Mouse (Mus musculus) CH12.LX (cell line): ENCODE measurements around the gene Csrnp1. TPM values are rescaled to one million over a fixed set of nuclear protein-coding genes. Genes with fewer than 3 reads are reported as not detected.

Experiments
- DNase-seq: peaks from one replicate; pipeline ENCODE4 v3.0.0-alpha.2; 2013; ENCODE audit errors: extremely low read depth
- H3K27ac ChIP-seq: 2 replicates; pipeline ENCODE4 v1.5.1; 2012; ENCODE audit warnings: low read depth, mild to moderate bottlenecking, control low read depth, moderate library complexity; ENCODE audit not compliant: insufficient read depth
- H3K27me3 ChIP-seq: replicated peaks from 2 replicates; pipeline ENCODE3; 2012; ENCODE audit warnings: inconsistent platforms
- H3K36me3 ChIP-seq, 2 experiments: replicated peaks in 1 of 2; 2 replicates each; pipeline versions ENCODE3 to v1.6.1; 2012; ENCODE audit warnings: inconsistent platforms in 1 of 2, low read length in 1 of 2, mild to moderate bottlenecking in 1 of 2, mixed read lengths in 1 of 2, moderate library complexity in 1 of 2; ENCODE audit not compliant: control insufficient read depth in 1 of 2, insufficient read depth in 1 of 2
- H3K4me1 ChIP-seq, 2 experiments: 2 replicates each; pipeline ENCODE4 v1.6.1; 2012; ENCODE audit warnings: inconsistent platforms in 1 of 2, moderate library complexity in 1 of 2; ENCODE audit not compliant: insufficient read depth in 2 of 2, control insufficient read depth in 1 of 2
- H3K4me2 ChIP-seq: 2 replicates; pipeline ENCODE4 v1.6.1; 2012; ENCODE audit warnings: low read depth, mild to moderate bottlenecking, control low read depth; ENCODE audit not compliant: poor library complexity, insufficient read depth, severe bottlenecking
- H3K4me3 ChIP-seq, 3 experiments: fragments of 150-350 bp in 1 of 3; sonication (generic) in 1 of 3; replicated peaks in 1 of 3; 2 replicates each; pipeline versions ENCODE3 to v1.5.1; 2011 to 2012; ENCODE audit warnings: low read depth in 2 of 3, low read length in 2 of 3, mild to moderate bottlenecking in 2 of 3, moderate library complexity in 2 of 3, control low read depth in 1 of 3, improper control_type of control experiment in 1 of 3, inconsistent platforms in 1 of 3, mixed read lengths in 1 of 3; ENCODE audit not compliant: poor library complexity in 1 of 3
- H3K79me2 ChIP-seq: replicated peaks from 2 replicates; pipeline ENCODE4 v1.6.1; 2012; ENCODE audit warnings: mild to moderate bottlenecking, moderate library complexity; ENCODE audit not compliant: control insufficient read depth, poor library complexity, insufficient read depth, severe bottlenecking; ENCODE audit errors: extremely low read depth
- H3K9ac ChIP-seq: 2 replicates; pipeline ENCODE4 v1.6.1; 2012; ENCODE audit warnings: low read depth, mild to moderate bottlenecking, control low read depth, moderate library complexity; ENCODE audit not compliant: insufficient read depth
- H3K9me3 ChIP-seq: replicated peaks from 2 replicates; pipeline ENCODE3; 2012; ENCODE audit warnings: low read length, inconsistent platforms, mixed read lengths
- BHLHE40 ChIP-seq: IDR thresholded peaks from 2 replicates; pipeline ENCODE4 v1.6.1; 2011; ENCODE audit warnings: mild to moderate bottlenecking, low read depth, low read length, improper control_type of control experiment
- CHD2 ChIP-seq: IDR thresholded peaks from 2 replicates; pipeline ENCODE4 v1.6.1; 2011; ENCODE audit warnings: low read length, improper control_type of control experiment
- E2F4 ChIP-seq: IDR thresholded peaks from 2 replicates; pipeline ENCODE4 v1.6.1; 2011; ENCODE audit warnings: low read depth, low read length, improper control_type of control experiment; ENCODE audit not compliant: insufficient replicate concordance
- EP300 ChIP-seq: IDR thresholded peaks from 2 replicates; pipeline ENCODE4 v1.6.1; 2011; ENCODE audit warnings: low read length, improper control_type of control experiment
- GABPA ChIP-seq: IDR thresholded peaks from 2 replicates; pipeline ENCODE4 v1.6.1; 2012; ENCODE audit warnings: low read depth, low read length, improper control_type of control experiment, inconsistent platforms; ENCODE audit not compliant: insufficient replicate concordance
- HCFC1 ChIP-seq: IDR thresholded peaks from 2 replicates; pipeline ENCODE4 v1.6.1; 2012; ENCODE audit warnings: low read depth, mild to moderate bottlenecking, inconsistent platforms, low read length, improper control_type of control experiment
- JUN ChIP-seq: IDR thresholded peaks from 2 replicates; pipeline ENCODE4 v1.6.1; 2011; ENCODE audit warnings: low read depth, mild to moderate bottlenecking, low read length, improper control_type of control experiment, moderate library complexity; ENCODE audit not compliant: insufficient read depth
- MAFK ChIP-seq: IDR thresholded peaks from 2 replicates; pipeline ENCODE4 v1.6.1; 2011; ENCODE audit warnings: low read length, improper control_type of control experiment; ENCODE audit not compliant: insufficient replicate concordance
- MAZ ChIP-seq: IDR thresholded peaks from 2 replicates; pipeline ENCODE4 v1.6.1; 2012; ENCODE audit warnings: low read depth, mild to moderate bottlenecking, inconsistent platforms, low read length, improper control_type of control experiment, moderate library complexity
- MEF2A ChIP-seq: IDR thresholded peaks from 2 replicates; pipeline ENCODE4 v1.6.1; 2014; ENCODE audit warnings: low read depth, mild to moderate bottlenecking, inconsistent platforms, low read length, improper control_type of control experiment, borderline replicate concordance
- MYC ChIP-seq: IDR thresholded peaks from 2 replicates; pipeline ENCODE4 v1.6.1; 2011; ENCODE audit warnings: low read depth, mild to moderate bottlenecking, improper control_type of control experiment, low read length
- NELFE ChIP-seq: IDR thresholded peaks from 2 replicates; pipeline ENCODE4 v1.6.1; 2011; ENCODE audit warnings: low read depth, low read length, improper control_type of control experiment
- NRF1 ChIP-seq: IDR thresholded peaks from 2 replicates; pipeline ENCODE4 v1.6.1; 2014; ENCODE audit warnings: low read depth, mild to moderate bottlenecking, inconsistent platforms, low read length, improper control_type of control experiment, moderate library complexity
- POLR2AphosphoS2 ChIP-seq: IDR thresholded peaks from 2 replicates; pipeline ENCODE4 v1.6.1; 2011; ENCODE audit warnings: low read depth, low read length, improper control_type of control experiment
- RAD21 ChIP-seq: IDR thresholded peaks from 2 replicates; pipeline ENCODE4 v1.6.1; 2011; ENCODE audit warnings: low read depth, mild to moderate bottlenecking, low read length, improper control_type of control experiment, moderate library complexity
- SIN3A ChIP-seq: IDR thresholded peaks from 2 replicates; pipeline ENCODE4 v1.6.1; 2012; ENCODE audit warnings: low read length, improper control_type of control experiment, inconsistent platforms
- SMC3 ChIP-seq: IDR thresholded peaks from 2 replicates; pipeline ENCODE4 v1.6.1; 2011; ENCODE audit warnings: low read depth, low read length, improper control_type of control experiment
- UBTF ChIP-seq: IDR thresholded peaks from 2 replicates; pipeline ENCODE4 v1.6.1; 2012; ENCODE audit warnings: low read depth, mild to moderate bottlenecking, inconsistent platforms, low read length, improper control_type of control experiment, moderate library complexity
- USF1 ChIP-seq: IDR thresholded peaks from 2 replicates; pipeline ENCODE4 v1.6.1; 2014; ENCODE audit warnings: low read depth, mild to moderate bottlenecking, inconsistent platforms, low read length, improper control_type of control experiment
- ZKSCAN1 ChIP-seq: IDR thresholded peaks from 2 replicates; pipeline ENCODE4 v1.6.1; 2012; ENCODE audit warnings: low read depth, inconsistent platforms, low read length, improper control_type of control experiment, borderline replicate concordance
- dilution Hi-C: fragments of 300-500 bp; cut with MboI; formaldehyde crosslinking; loops from 2 replicates; pipeline ENCODE4 v1.14.3; 2020; ENCODE audit warnings: low sequenced_read_pairs; ENCODE audit not compliant: extremely low pct_unique_long_range_greater_than_20kb, extremely low pct_ligation_motif_present
- in situ Hi-C: fragments of 300-500 bp; cut with MboI; formaldehyde crosslinking; loops from 3 replicates; pipeline ENCODE4 v1.14.3; 2019; ENCODE audit warnings: low sequenced_read_pairs, low pct_ligation_motif_present, low pct_unique_long_range_greater_than_20kb, mixed read lengths
- polyA plus RNA-seq: library from polyadenylated mRNA; unstranded; fragments of >175 nt; gene quantifications from 2 replicates; pipeline ENCODE4 v1.2.1, GENCODE M21; 2012; ENCODE audit warnings: low read depth; ENCODE audit not compliant: insufficient read length
- total RNA-seq, 2 experiments: library from RNA; depleted of rRNA; stranded (reverse); fragments of 300-350 nt in 1 of 2; fragments of >200 nt in 1 of 2; gene quantifications; 2 replicates each; pipeline ENCODE4 v1.2.3; 2012 to 2014

Csrnp1 gene
- total and polyA plus RNA-seq, 3 experiments: 7.8 to 15.5 (median 8.6) TPM

DNA sequence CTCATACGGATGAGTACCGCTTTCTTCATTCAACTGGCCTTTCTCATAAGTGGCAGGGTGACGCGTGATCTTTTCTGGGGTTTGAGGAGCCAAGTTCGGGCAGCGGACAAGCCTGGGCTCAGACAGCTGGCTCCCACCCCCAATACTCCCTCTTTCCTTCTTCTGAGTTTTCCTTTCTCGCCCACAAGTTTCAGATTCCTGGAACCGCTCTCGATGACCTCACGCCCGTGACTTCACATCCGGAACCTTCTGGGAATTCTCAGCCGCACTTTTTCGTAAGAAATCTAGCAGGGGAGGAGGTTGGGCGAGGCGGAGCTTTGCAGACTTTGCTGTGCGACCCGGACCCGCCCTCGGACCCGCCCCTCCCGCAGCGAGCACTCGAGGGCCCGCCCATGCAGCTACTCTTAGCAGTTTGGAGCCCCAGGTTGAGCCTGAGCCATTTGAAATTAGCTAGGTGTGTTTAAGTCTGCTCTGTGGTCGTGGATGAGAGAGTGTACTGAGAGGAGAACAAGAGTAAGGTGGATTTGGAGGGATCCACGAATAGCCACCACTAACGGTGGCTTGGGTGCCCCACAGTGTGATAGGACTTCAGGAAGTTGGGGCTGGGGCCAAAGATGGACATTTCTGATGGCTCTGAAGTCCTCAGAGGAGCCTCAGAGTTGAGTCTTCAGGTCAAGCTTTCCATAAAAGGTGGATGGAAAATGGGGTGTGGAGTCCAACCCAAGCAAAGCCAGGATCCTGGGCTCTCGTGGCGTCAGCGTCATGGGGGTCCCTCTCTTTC lies 17.7 kb upstream of the Csrnp1 start (continued):
- TF ChIP-seq BHLHE40 (peak; percentile 54), NRF1 (no peak), MYC (no peak), UBTF (no peak), EP300 (no peak), MAZ (0 out of 2 replicates have a peak, but pooled peaks have one; percentile 17), RAD21 (no peak), E2F4 (no peak), SMC3 (no peak), NELFE (no peak; the same call in 1 of the 2 replicates), POLR2AphosphoS2 (no peak), HCFC1 (no peak), SIN3A (no peak), USF1 (no peak)

DNA sequence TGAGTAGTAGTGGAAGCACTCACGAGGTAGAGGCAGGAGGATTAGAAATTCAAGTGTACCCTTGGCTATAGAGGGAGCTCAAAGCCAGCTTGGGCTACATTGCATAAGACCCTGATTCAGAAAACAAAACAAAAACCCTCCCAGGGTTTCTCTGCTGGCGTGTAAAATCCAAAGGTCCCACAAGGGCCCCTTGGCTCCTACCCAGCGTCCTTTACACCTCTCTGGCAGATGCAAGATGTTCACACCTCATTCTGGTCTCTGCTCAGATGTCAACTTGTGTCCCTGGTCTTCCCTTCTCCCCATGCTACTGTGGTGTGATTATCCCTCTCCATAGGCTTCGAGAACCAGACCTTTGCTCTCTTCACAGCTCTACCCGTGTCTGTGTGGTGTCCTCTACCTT lies 16.3 kb upstream of the Csrnp1 start:
- H3K36me3 ChIP-seq: no peaks in the 10 kb centered on the region
- TF ChIP-seq JUN (no peak), GABPA (no peak)
- TF ChIP-seq, all 38 proteins: peak for 0
- Histone ChIP-seq H3K79me2 (no peaks in the 10 kb centered on the region), H3K9me3 (peaks cover 4% of the 10 kb centered on the region), H3K27me3 (peaks cover 23% of the 10 kb centered on the region), H3K9ac (no peak overlapping the region), H3K4me1 (peaks cover 9 to 16% of the 10 kb centered on the region in 2 experiments; a peak in 2 of 4 replicates), H3K4me2 (no peak overlapping the region), H3K4me3 (no peak overlapping the region), H3K27ac (no peak overlapping the region)
- DNase-seq: no peak
- dilution Hi-C loops (no loop called here), in situ Hi-C loops (no loop called here)

DNA sequence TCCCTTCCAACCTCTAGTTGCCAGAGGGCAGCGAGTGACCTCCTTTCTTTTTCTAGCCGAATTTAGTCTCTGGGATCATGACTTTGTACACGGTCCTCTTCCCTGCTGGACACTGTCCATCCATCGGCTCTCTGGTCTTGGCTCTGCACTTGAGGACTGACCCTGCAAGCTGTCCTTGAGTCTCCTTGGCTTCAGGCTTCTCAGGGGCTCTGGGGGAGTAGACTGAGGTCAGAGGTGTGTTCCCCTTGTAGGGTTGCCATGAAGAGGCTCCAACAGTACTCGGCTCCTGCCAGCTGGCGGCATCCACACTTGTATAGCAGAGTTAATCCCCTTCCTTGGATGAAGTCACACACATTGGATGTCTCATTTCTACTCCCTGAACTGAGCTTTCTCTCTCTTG lies 15.2 kb upstream of the Csrnp1 start:
- Histone ChIP-seq H3K27ac (no peak overlapping the region), H3K79me2 (no peaks in the 10 kb centered on the region), H3K4me2 (no peak overlapping the region), H3K27me3 (peaks cover 23% of the 10 kb centered on the region), H3K36me3 (no peaks in the 10 kb centered on the region), H3K4me1 (peaks cover 13 to 24% of the 10 kb centered on the region in 2 experiments), H3K9me3 (peaks cover 4% of the 10 kb centered on the region), H3K9ac (no peak overlapping the region), H3K4me3 (no peak overlapping the region)
- TF ChIP-seq ZKSCAN1: no peak
- TF ChIP-seq CHD2: no peak
- no peak for TF ChIP-seq MEF2A
- no peak for TF ChIP-seq JUN
- TF ChIP-seq RAD21: no peak
- TF ChIP-seq BHLHE40: no peak
- no peak for TF ChIP-seq GABPA
- TF ChIP-seq MAFK: no peak
- TF ChIP-seq HCFC1: no peak
- dilution Hi-C loops (no loop called here), in situ Hi-C loops (no loop called here)
- DNase-seq: no peak
